Mouse (Mus musculus): ENCODE measurements around the gene Foxf1.

- no peak for TF ChIP-seq CTCF (IDR thresholded peaks at IDR 0.05; ENCODE audit: low read depth, low read length)
- TF ChIP-seq POLR2A (IDR thresholded peaks at IDR 0.05; ENCODE audit: borderline replicate concordance, low read depth, low read length): no peak
These were observed 11.6 kb upstream of the Foxf1 start for GRCm38 (mm10) chr8:121072406-121073130.

Data from bone marrow macrophage, adult 2 months (primary cell).